Mouse (Mus musculus): ENCODE data around the gene Eif2a. TPM values are rescaled to one million over a fixed set of nuclear protein-coding genes. Genes with fewer than 3 reads are reported as not detected.

Eif2a gene
- polyA plus RNA-seq, 1 experiment = 14.4 TPM

DNA sequence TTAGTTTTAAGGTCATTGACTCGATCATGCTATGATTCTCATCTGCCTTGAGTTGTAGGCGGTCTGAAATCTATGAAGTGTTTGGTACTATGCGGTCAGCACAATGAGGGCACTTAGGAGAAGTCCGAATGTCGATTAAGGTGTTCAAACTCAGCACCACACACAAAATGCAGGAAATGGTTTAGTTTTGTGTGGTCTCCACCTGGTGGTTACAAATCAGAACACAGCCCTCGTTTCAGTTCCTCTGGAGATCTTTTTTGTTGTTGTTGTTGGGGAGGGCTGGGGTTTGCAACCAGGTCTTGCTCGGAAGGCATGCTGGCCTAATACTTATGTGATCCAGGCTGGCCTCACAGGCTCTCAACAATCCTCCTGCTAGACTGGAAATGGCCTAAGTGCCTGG lies 34.8 kb upstream of the Eif2a start:
- Histone ChIP-seq H3ac (ENCODE audit: control insufficient read depth, insufficient read length) (no peak overlapping the region), H3K36me3 (ENCODE audit: control insufficient read depth, insufficient read depth) (no peaks in the 10 kb centered on the region), H3K79me2 (ENCODE audit: control insufficient read depth, insufficient read depth) (no peaks in the 10 kb centered on the region), H3K4me3 (no peak overlapping the region), H3K27me3 (ENCODE audit: control insufficient read depth, insufficient read depth, insufficient read length) (no peaks in the 10 kb centered on the region), H3K4me2 (ENCODE audit: low read depth) (no peak overlapping the region)
- TF ChIP-seq TCF3 (IDR thresholded peaks at IDR 0.05; ENCODE audit: insufficient read length, low read depth) (no peak), USF1 (IDR thresholded peaks at IDR 0.05; ENCODE audit: low read depth) (no peak), REST (IDR thresholded peaks at IDR 0.05; ENCODE audit: insufficient read depth, insufficient read length) (no peak), TCF12 (IDR thresholded peaks at IDR 0.05; ENCODE audit: insufficient read depth, poor library complexity, severe bottlenecking) (no peak), POLR2A (IDR thresholded peaks at IDR 0.05; ENCODE audit: insufficient read length, low read depth) (no peak), MYOD1 (IDR thresholded peaks at IDR 0.05; ENCODE audit: control insufficient read depth in 1 of 3, insufficient read length in 2 of 3, low read depth in 2 of 3) (no peak), POLR2AphosphoS2 (IDR thresholded peaks at IDR 0.05; ENCODE audit: insufficient read length, low read depth) (no peak), SRF (IDR thresholded peaks at IDR 0.05; ENCODE audit: control insufficient read depth, insufficient read length, low read depth) (no peak), MAX (IDR thresholded peaks at IDR 0.05; ENCODE audit: low read depth) (no peak)

GRCm38 (mm10) chr3:58493621-58494020 lies 32.0 kb upstream of the Eif2a start:
- Histone ChIP-seq H3K4me2 (ENCODE audit: low read depth) (no peak overlapping the region), H3K4me3 (no peak overlapping the region), H3K36me3 (ENCODE audit: control insufficient read depth, insufficient read depth) (no peaks in the 10 kb centered on the region), H3K79me2 (ENCODE audit: control insufficient read depth, insufficient read depth) (no peaks in the 10 kb centered on the region), H3ac (ENCODE audit: control insufficient read depth, insufficient read length) (no peak overlapping the region), H3K27me3 (ENCODE audit: control insufficient read depth, insufficient read depth, insufficient read length) (no peaks in the 10 kb centered on the region)
- TF ChIP-seq REST (IDR thresholded peaks at IDR 0.05; ENCODE audit: insufficient read depth, insufficient read length) (no peak), MYOG (IDR thresholded peaks at IDR 0.05; ENCODE audit: control insufficient read depth in 1 of 3, insufficient read depth in 1 of 3, insufficient read length in 2 of 3, low read depth in 2 of 3) (no peak), MAX (IDR thresholded peaks at IDR 0.05; ENCODE audit: low read depth) (no peak), POLR2A (IDR thresholded peaks at IDR 0.05; ENCODE audit: insufficient read length, low read depth) (no peak), USF1 (IDR thresholded peaks at IDR 0.05; ENCODE audit: low read depth) (no peak), CEBPB (IDR thresholded peaks at IDR 0.05; ENCODE audit: insufficient read depth, poor library complexity, severe bottlenecking) (no peak), POLR2AphosphoS2 (IDR thresholded peaks at IDR 0.05; ENCODE audit: insufficient read length, low read depth) (no peak), TCF12 (IDR thresholded peaks at IDR 0.05; ENCODE audit: insufficient read depth, poor library complexity, severe bottlenecking) (no peak), E2F4 (IDR thresholded peaks at IDR 0.05; ENCODE audit: insufficient read depth) (no peak), MYOD1 (IDR thresholded peaks at IDR 0.05; ENCODE audit: control insufficient read depth in 1 of 3, insufficient read length in 2 of 3, low read depth in 2 of 3) (no peak), TCF3 (IDR thresholded peaks at IDR 0.05; ENCODE audit: insufficient read length, low read depth) (no peak), SRF (IDR thresholded peaks at IDR 0.05; ENCODE audit: control insufficient read depth, insufficient read length, low read depth) (no peak)

- Histone ChIP-seq H3K4me3 (no peak overlapping the region), H3K36me3 (ENCODE audit: control insufficient read depth, insufficient read depth) (no peaks in the 10 kb centered on the region), H3K27me3 (ENCODE audit: control insufficient read depth, insufficient read depth, insufficient read length) (no peaks in the 10 kb centered on the region), H3K4me2 (ENCODE audit: low read depth) (no peak overlapping the region), H3K79me2 (ENCODE audit: control insufficient read depth, insufficient read depth) (no peaks in the 10 kb centered on the region), H3ac (ENCODE audit: control insufficient read depth, insufficient read length) (no peak overlapping the region)
- TF ChIP-seq CEBPB (IDR thresholded peaks at IDR 0.05; ENCODE audit: insufficient read depth, poor library complexity, severe bottlenecking) (no peak), TCF3 (IDR thresholded peaks at IDR 0.05; ENCODE audit: insufficient read length, low read depth) (no peak), POLR2AphosphoS2 (IDR thresholded peaks at IDR 0.05; ENCODE audit: insufficient read length, low read depth) (no peak), POLR2A (IDR thresholded peaks at IDR 0.05; ENCODE audit: insufficient read length, low read depth) (no peak), MYOD1 (IDR thresholded peaks at IDR 0.05; ENCODE audit: control insufficient read depth in 1 of 3, insufficient read length in 2 of 3, low read depth in 2 of 3) (no peak), MYOG (IDR thresholded peaks at IDR 0.05; ENCODE audit: control insufficient read depth in 1 of 3, insufficient read depth in 1 of 3, insufficient read length in 2 of 3, low read depth in 2 of 3) (no peak), E2F4 (IDR thresholded peaks at IDR 0.05; ENCODE audit: insufficient read depth) (no peak), TCF12 (IDR thresholded peaks at IDR 0.05; ENCODE audit: insufficient read depth, poor library complexity, severe bottlenecking) (no peak)
Observed at GRCm38 (mm10) chr3:58501961-58502360, 23.7 kb upstream of the Eif2a start.

DNA sequence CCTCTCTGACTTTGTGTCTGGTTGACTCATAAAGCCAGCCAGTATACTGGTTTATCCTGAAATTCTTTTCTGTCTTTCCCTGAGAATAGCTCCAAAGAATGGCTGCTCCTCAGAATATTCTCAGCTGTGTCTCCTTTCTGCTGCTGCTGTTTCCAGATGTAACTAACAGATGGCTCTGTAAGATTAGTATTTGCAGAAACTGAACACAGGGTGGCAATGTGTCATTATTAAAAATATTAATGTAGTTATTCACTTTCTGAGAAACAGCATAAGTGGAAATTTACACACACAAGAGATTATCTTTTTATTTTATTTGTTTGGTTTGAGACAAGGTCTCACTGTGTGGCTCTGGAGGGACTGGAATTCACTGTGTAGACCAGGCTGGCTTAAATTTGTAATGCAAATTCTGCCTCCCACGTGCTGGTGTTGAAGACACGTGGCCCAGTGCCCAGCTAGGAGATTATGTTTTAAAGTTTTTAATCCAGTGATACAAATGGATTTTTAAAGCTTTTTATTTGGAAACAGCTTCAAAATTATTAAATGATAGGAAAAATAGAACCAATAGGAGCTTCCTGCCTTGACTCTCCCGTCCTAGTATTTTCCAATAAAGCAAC lies 21.8 kb upstream of the Eif2a start:
- H3K79me2 ChIP-seq (ENCODE audit: control insufficient read depth, insufficient read depth) = no peaks in the 10 kb centered on the region
- H3K4me3 ChIP-seq = no peak overlapping the region
- H3K27me3 ChIP-seq (ENCODE audit: control insufficient read depth, insufficient read depth, insufficient read length) = no peaks in the 10 kb centered on the region
- no peak for TF ChIP-seq MAX (IDR thresholded peaks at IDR 0.05; ENCODE audit: low read depth)
- no peak for TF ChIP-seq TCF3 (IDR thresholded peaks at IDR 0.05; ENCODE audit: insufficient read length, low read depth)
- TF ChIP-seq REST (IDR thresholded peaks at IDR 0.05; ENCODE audit: insufficient read depth, insufficient read length) = no peak
- TF ChIP-seq POLR2AphosphoS2 (IDR thresholded peaks at IDR 0.05; ENCODE audit: insufficient read length, low read depth) = no peak
- TF ChIP-seq CEBPB (IDR thresholded peaks at IDR 0.05; ENCODE audit: insufficient read depth, poor library complexity, severe bottlenecking) = no peak
- TF ChIP-seq POLR2A (IDR thresholded peaks at IDR 0.05; ENCODE audit: insufficient read length, low read depth) = no peak
- TF ChIP-seq USF1 (IDR thresholded peaks at IDR 0.05; ENCODE audit: low read depth) = no peak
- TF ChIP-seq MYOD1 (IDR thresholded peaks at IDR 0.05; ENCODE audit: control insufficient read depth in 1 of 3, insufficient read length in 2 of 3, low read depth in 2 of 3) = no peak
- no peak for TF ChIP-seq MYOG (IDR thresholded peaks at IDR 0.05; ENCODE audit: control insufficient read depth in 1 of 3, insufficient read depth in 1 of 3, insufficient read length in 2 of 3, low read depth in 2 of 3)
- TF ChIP-seq TCF12 (IDR thresholded peaks at IDR 0.05; ENCODE audit: insufficient read depth, poor library complexity, severe bottlenecking) = no peak
- TF ChIP-seq E2F4 (IDR thresholded peaks at IDR 0.05; ENCODE audit: insufficient read depth) = no peak
- no peak for TF ChIP-seq SRF (IDR thresholded peaks at IDR 0.05; ENCODE audit: control insufficient read depth, insufficient read length, low read depth)
- H3K4me2 ChIP-seq (ENCODE audit: low read depth) = no peak overlapping the region
- no peak overlapping the region for H3ac ChIP-seq (ENCODE audit: control insufficient read depth, insufficient read length)
- no peaks in the 10 kb centered on the region for H3K36me3 ChIP-seq (ENCODE audit: control insufficient read depth, insufficient read depth)
